Mouse (Mus musculus) NIH3T3 (cell line): ENCODE data around the gene E030018B13Rik.

ENCODE experiments used
- DNase-seq: peaks from one replicate; pipeline ENCODE4 v3.0.0-alpha.2; 2012; ENCODE audit warnings: low read depth

E030018B13Rik gene

GRCm38 (mm10) chr7:63897655-63898054, 19.0 kb upstream of the E030018B13Rik start:
- peak; percentile 59 for DNase-seq

GRCm38 (mm10) chr7:63898201-63898600, 18.5 kb upstream of the E030018B13Rik start:
- DNase-seq, result no peak

- DNase-seq, result no peak
Measured at GRCm38 (mm10) chr7:63899925-63900324, 16.7 kb upstream of the E030018B13Rik start.

GRCm38 (mm10) chr7:63900411-63900810, 16.2 kb upstream of the E030018B13Rik start:
- DNase-seq, result no peak

- no peak for DNase-seq
Measured at GRCm38 (mm10) chr7:63901346-63901745, 15.3 kb upstream of the E030018B13Rik start.

- DNase-seq, result no peak
Measured at GRCm38 (mm10) chr7:63901942-63902341, 14.7 kb upstream of the E030018B13Rik start.

- DNase-seq, result no peak
Measured at GRCm38 (mm10) chr7:63902604-63903210, 13.9 kb upstream of the E030018B13Rik start.

GRCm38 (mm10) chr7:63903635-63904380, 12.8 kb upstream of the E030018B13Rik start:
- DNase-seq, result no peak

- DNase-seq, result no peak
Measured at GRCm38 (mm10) chr7:63905190-63905589, 11.5 kb upstream of the E030018B13Rik start.

GRCm38 (mm10) chr7:63905642-63906041, 11.0 kb upstream of the E030018B13Rik start:
- DNase-seq, result no peak

GRCm38 (mm10) chr7:63907778-63908495, 8.7 kb upstream of the E030018B13Rik start:
- DNase-seq, result no peak

GRCm38 (mm10) chr7:63908496-63909285, 8.0 kb upstream of the E030018B13Rik start:
- peak; percentile 58 for DNase-seq

GRCm38 (mm10) chr7:63910225-63910624, 6.4 kb upstream of the E030018B13Rik start:
- no peak for DNase-seq

GRCm38 (mm10) chr7:63910912-63911311, 5.7 kb upstream of the E030018B13Rik start:
- no peak for DNase-seq

- peak; percentile 60 for DNase-seq
Measured at GRCm38 (mm10) chr7:63911383-63912233, 5.0 kb upstream of the E030018B13Rik start.

GRCm38 (mm10) chr7:63912234-63912810, 4.3 kb upstream of the E030018B13Rik start:
- no peak for DNase-seq

GRCm38 (mm10) chr7:63912924-63913723, 3.5 kb upstream of the E030018B13Rik start:
- DNase-seq, result no peak

GRCm38 (mm10) chr7:63913724-63914692, 2.6 kb upstream of the E030018B13Rik start:
- DNase-seq, result no peak

- DNase-seq, result no peak
Measured at GRCm38 (mm10) chr7:63914891-63915290, 1.8 kb upstream of the E030018B13Rik start.
